In the genomic region with DNA sequence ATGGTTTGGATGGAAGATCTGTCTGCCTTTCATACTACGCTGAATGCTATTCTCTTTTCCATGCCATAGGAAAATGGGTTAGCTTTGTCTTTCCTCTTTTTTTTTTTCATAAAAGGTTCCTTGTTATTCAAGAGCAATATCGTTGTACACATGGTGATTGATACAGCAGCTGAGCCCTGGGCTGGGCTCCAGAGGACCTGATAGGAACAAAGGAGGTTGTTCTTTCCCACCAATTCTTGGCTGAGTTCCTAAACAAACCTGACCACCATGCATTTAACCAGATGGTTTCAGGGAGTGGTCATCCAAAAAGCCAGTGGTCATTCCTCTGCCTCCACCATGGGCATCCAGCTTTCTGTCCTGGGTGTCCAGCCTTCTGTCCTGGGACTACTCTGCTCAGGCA, we compare ENCODE assay signal across 25 mouse cellular contexts. TPM values are rescaled to one million over a fixed set of nuclear protein-coding genes. Genes with fewer than 3 reads are reported as not detected.
DNase-seq lines count a peak whose midpoint lies in the region; ATAC-seq and TF ChIP-seq lines count a peak whose summit lies in the region.
"Had no signal": no experiment of that assay in that cellular context is flagged by ENCODE, and none has a peak within 500 bp of the region (broad histone marks: within the 10 kb centered on the region; RNA-seq: fewer than 3 reads in every experiment).

No protein-coding gene starts in this region.

- TF ChIP-seq CTCF in brain, embryonic 14.5 days (IDR thresholded peaks at IDR 0.05; ENCODE audit: borderline replicate concordance, extremely low read depth, insufficient read depth, insufficient read length) = no peak
- TF ChIP-seq CTCF in stomach, postnatal 0 days (IDR thresholded peaks at IDR 0.05; ENCODE audit: low read depth) = no peak

- H3K4me2 ChIP-seq in heart, embryonic 11.5 days = no peak overlapping the region
- peak overlapping the region; percentile 39 for H3K4me2 ChIP-seq in intestine, embryonic 16.5 days (ENCODE audit: low read depth, low read length)
- H3K4me2 ChIP-seq in stomach, postnatal 0 days (replicated peaks; ENCODE audit: low read depth) = no peak overlapping the region
- H3K4me2 ChIP-seq: embryonic facial prominence, embryonic 13.5 days; hindbrain, embryonic 13.5 days; limb, embryonic 13.5 days; midbrain, embryonic 11.5 days had no signal

- no peak overlapping the region for H3K27ac ChIP-seq in heart, embryonic 11.5 days (ENCODE audit: low read depth, low read length)
- peak overlapping the region; percentile 85 for H3K27ac ChIP-seq in intestine, embryonic 16.5 days (ENCODE audit: low read length)
- H3K27ac ChIP-seq in stomach, postnatal 0 days (replicated peaks) = no peak overlapping the region
- H3K27ac ChIP-seq: embryonic facial prominence, embryonic 13.5 days; heart, embryonic 10.5 days; hindbrain, embryonic 13.5 days; kidney, postnatal 0 days; limb, embryonic 13.5 days; liver, embryonic 14.5 days had no signal

- H3K4me3 ChIP-seq in heart, embryonic 11.5 days (ENCODE audit: low read depth, low read length) = no peak overlapping the region
- peak overlapping the region; percentile 38 for H3K4me3 ChIP-seq in intestine, embryonic 16.5 days (ENCODE audit: low read length)
- no peak overlapping the region for H3K4me3 ChIP-seq in stomach, postnatal 0 days (ENCODE audit: low read depth, low read length)
- H3K4me3 ChIP-seq: embryonic facial prominence, embryonic 13.5 days; heart, embryonic 10.5 days; hindbrain, embryonic 13.5 days; limb, embryonic 13.5 days had no signal

- TF ChIP-seq POLR2A in brain, embryonic 14.5 days (IDR thresholded peaks at IDR 0.05; ENCODE audit: borderline replicate concordance, extremely low read depth, insufficient read depth, insufficient read length, poor library complexity, severe bottlenecking) = no peak

- peak; percentile 97 for DNase-seq in heart, adult 11 months
- DNase-seq in brain, embryonic 14.5 days (ENCODE audit: low read depth) = peak; percentile 1
- peak; percentile 36 for DNase-seq in stomach, postnatal 0 days (ENCODE audit: low spot score)
- DNase-seq in lung, postnatal 14 days = no peak
- DNase-seq in spleen, postnatal 4 days (ENCODE audit: low spot score in 2 of 2) = no peak
- DNase-seq: adrenal gland, adult 8-10 months; cerebellum, adult 9-11 months; heart, postnatal 14 days; right cerebral cortex, adult 18-20 months; thymus, postnatal 14 days had no signal

- 73% methylated on average over 2 of the region's 2 CpGs for WGBS in heart, embryonic 11.5 days (ENCODE audit: insufficient replicate concordance)
- 62% methylated on average over 2 of the region's 2 CpGs for WGBS in intestine, embryonic 16.5 days
- WGBS in stomach, postnatal 0 days = 61% methylated on average over 2 of the region's 2 CpGs

- ATAC-seq in heart, embryonic 11.5 days (replicated peaks; ENCODE audit: insufficient number of reproducible peaks, low FRiP score, low TSS enrichment) = no peak
- ATAC-seq in intestine, embryonic 16.5 days = no peak
- ATAC-seq in stomach, postnatal 0 days (ENCODE audit: low FRiP score, low TSS enrichment) = 0 out of 2 replicates have a peak, but pooled peaks have one; percentile 49
- ATAC-seq: forebrain, embryonic 16.5 days; inflammation-experienced regulatory T-cells, adult 6 months had no signal

- H3K9ac ChIP-seq in heart, embryonic 11.5 days (ENCODE audit: low read depth, low read length) = no peak overlapping the region
- peak overlapping the region; percentile 34; the same call in 1 of the 2 replicates for H3K9ac ChIP-seq in intestine, embryonic 16.5 days (ENCODE audit: low read depth, low read length)
- H3K9ac ChIP-seq in stomach, postnatal 0 days (ENCODE audit: low read length) = no peak overlapping the region
- H3K9ac ChIP-seq: embryonic facial prominence, embryonic 13.5 days; hindbrain, embryonic 13.5 days; limb, embryonic 13.5 days; liver, embryonic 14.5 days had no signal

- no peaks in the 10 kb centered on the region for H3K4me1 ChIP-seq in heart, embryonic 11.5 days (ENCODE audit: control insufficient read depth, insufficient read depth, low read length)
- 0 out of 2 replicates have a peak, but pooled peaks cover 2% of the 10 kb centered on the region for H3K4me1 ChIP-seq in intestine, embryonic 16.5 days (ENCODE audit: control insufficient read depth, insufficient read depth, low read length)
- H3K4me1 ChIP-seq in stomach, postnatal 0 days (replicated peaks; ENCODE audit: control insufficient read depth, insufficient read depth) = no peaks in the 10 kb centered on the region
- H3K4me1 ChIP-seq: embryonic facial prominence, embryonic 13.5 days; heart, embryonic 10.5 days; hindbrain, embryonic 13.5 days; limb, embryonic 13.5 days had no signal

- H3K36me3 ChIP-seq in heart, embryonic 11.5 days (ENCODE audit: control insufficient read depth, insufficient read depth, low read length) = no peaks in the 10 kb centered on the region
- no peaks in the 10 kb centered on the region for H3K36me3 ChIP-seq in intestine, embryonic 16.5 days (ENCODE audit: control insufficient read depth, insufficient read depth, low read length)
- H3K36me3 ChIP-seq in stomach, postnatal 0 days (ENCODE audit: control insufficient read depth, insufficient read depth, low read length) = no peaks in the 10 kb centered on the region
- H3K36me3 ChIP-seq: embryonic facial prominence, embryonic 13.5 days; heart, embryonic 10.5 days; hindbrain, embryonic 13.5 days; limb, embryonic 13.5 days had no signal

- TF ChIP-seq EP300 in stomach, postnatal 0 days (optimal IDR thresholded peaks at IDR 0.05) = no peak

- H3K27me3 ChIP-seq in heart, embryonic 11.5 days (ENCODE audit: control insufficient read depth, insufficient read depth, low read length) = no peaks in the 10 kb centered on the region
- no peaks in the 10 kb centered on the region for H3K27me3 ChIP-seq in intestine, embryonic 16.5 days (replicated peaks; ENCODE audit: control insufficient read depth, insufficient read depth, low read length)
- H3K27me3 ChIP-seq in stomach, postnatal 0 days (ENCODE audit: control insufficient read depth, insufficient read depth, low read length) = no peaks in the 10 kb centered on the region
- H3K27me3 ChIP-seq: CH12.LX; embryonic facial prominence, embryonic 13.5 days; hindbrain, embryonic 13.5 days; limb, embryonic 13.5 days had no signal

- H3K9me3 ChIP-seq in heart, embryonic 11.5 days (replicated peaks; ENCODE audit: control insufficient read depth, low read length) = no peaks in the 10 kb centered on the region
- H3K9me3 ChIP-seq in intestine, embryonic 16.5 days (ENCODE audit: control insufficient read depth, low read length) = no peaks in the 10 kb centered on the region
- H3K9me3 ChIP-seq in stomach, postnatal 0 days (ENCODE audit: control insufficient read depth, low read length) = no peaks in the 10 kb centered on the region
- H3K9me3 ChIP-seq: embryonic facial prominence, embryonic 13.5 days; heart, embryonic 10.5 days; hindbrain, embryonic 13.5 days; limb, embryonic 13.5 days had no signal

RNA-seq across cellular contexts. Expression of a gene that starts 0.6 kb away (rescaled TPM):
- not detected in 2 replicates for polyA plus RNA-seq in heart, embryonic 11.5 days (2014; fragmentation: Nextera tagmentation; extraction: Ambion mirVana)
- polyA plus RNA-seq in brain, embryonic 14.5 days (2012; rRNA removed) = not detected in 2 replicates
- polyA plus RNA-seq in intestine, embryonic 16.5 days (2015; fragmentation: Nextera tagmentation; extraction: Ambion mirVana) = 40.6 and 41.9 TPM in 2 replicates
- polyA plus RNA-seq in stomach, postnatal 0 days (2015; fragmentation: Nextera tagmentation; extraction: Ambion mirVana) = not detected in 2 replicates
- polyA plus RNA-seq: cortical plate, adult 2 months; embryonic facial prominence, embryonic 13.5 days; forebrain, embryonic 16.5 days; heart, embryonic 10.5 days; hindbrain, embryonic 13.5 days; inflammation-experienced regulatory T-cells, adult 6 months; kidney, postnatal 0 days; limb, embryonic 13.5 days; liver, embryonic 14.5 days; lung, embryonic 16.5 days; midbrain, embryonic 11.5 days; neural tube, embryonic 11.5 days had no signal

RNA-seq across cellular contexts. Expression of a gene that starts 24.2 kb away (rescaled TPM):
- 0.17 TPM in 1 of 2 replicates, not detected in the other for polyA plus RNA-seq in heart, embryonic 11.5 days (2014; fragmentation: Nextera tagmentation; extraction: Ambion mirVana)
- polyA plus RNA-seq in brain, embryonic 14.5 days (2012; rRNA removed) = not detected in 2 replicates
- 0.31 and 0.37 TPM in 2 replicates for polyA plus RNA-seq in intestine, embryonic 16.5 days (2015; fragmentation: Nextera tagmentation; extraction: Ambion mirVana)
- 0.10 TPM in 1 of 2 replicates, not detected in the other for polyA plus RNA-seq in stomach, postnatal 0 days (2015; fragmentation: Nextera tagmentation; extraction: Ambion mirVana)
- polyA plus RNA-seq: cortical plate, adult 2 months; embryonic facial prominence, embryonic 13.5 days; heart, embryonic 10.5 days; hindbrain, embryonic 13.5 days; inflammation-experienced regulatory T-cells, adult 6 months; kidney, postnatal 0 days; limb, embryonic 13.5 days; liver, embryonic 14.5 days; lung, embryonic 16.5 days; midbrain, embryonic 11.5 days; neural tube, embryonic 11.5 days had no signal

RNA-seq across cellular contexts. Expression of a gene that starts 42.8 kb away (rescaled TPM):
- polyA plus RNA-seq in heart, embryonic 11.5 days (2014; fragmentation: Nextera tagmentation; extraction: Ambion mirVana) = not detected in 2 replicates
- not detected in 2 replicates for polyA plus RNA-seq in brain, embryonic 14.5 days (2012; rRNA removed)
- 111 and 159 TPM in 2 replicates for polyA plus RNA-seq in intestine, embryonic 16.5 days (2015; fragmentation: Nextera tagmentation; extraction: Ambion mirVana)
- polyA plus RNA-seq in stomach, postnatal 0 days (2015; fragmentation: Nextera tagmentation; extraction: Ambion mirVana) = 0.13 TPM in 1 of 2 replicates, not detected in the other
- polyA plus RNA-seq: cortical plate, adult 2 months; embryonic facial prominence, embryonic 13.5 days; forebrain, embryonic 16.5 days; hindbrain, embryonic 13.5 days; inflammation-experienced regulatory T-cells, adult 6 months; limb, embryonic 13.5 days; lung, embryonic 16.5 days; midbrain, embryonic 11.5 days; neural tube, embryonic 11.5 days had no signal

Comparison
In these comparisons a context has a peak if more than half of its experiments do, and no peak if none do; other contexts are left out.
1. DNase-seq: peak in heart, adult 11 months (single experiment), brain, embryonic 14.5 days (single experiment) and stomach, postnatal 0 days (single experiment); none in lung, postnatal 14 days (single experiment) and spleen, postnatal 4 days (0 of 2).
2. RNA of a gene that starts 0.6 kb away (polyA plus RNA-seq): 40.6 to 41.9 TPM in intestine, embryonic 16.5 days; not detected in stomach, postnatal 0 days, not detected in heart, embryonic 11.5 days and not detected in brain, embryonic 14.5 days; every median in the first group is over 10 times any median in the second.
3. RNA of a gene that starts 42.8 kb away (polyA plus RNA-seq): 111 to 159 TPM in intestine, embryonic 16.5 days; 0.13 TPM in stomach, postnatal 0 days, not detected in brain, embryonic 14.5 days and not detected in heart, embryonic 11.5 days; every median in the first group is over 10 times any median in the second.